Mouse (Mus musculus) E14TG2a.4 (cell line): ENCODE data around the gene Car15.

Source experiments
- CTCF ChIP-seq: conservative IDR thresholded peaks from 2 replicates; pipeline ENCODE4 v1.5.1; 2014; ENCODE audit warnings: low read length
- NANOG ChIP-seq: IDR thresholded peaks from 2 replicates; pipeline ENCODE4 v1.6.1; 2014; ENCODE audit warnings: borderline replicate concordance, low read length, mixed read lengths
- POU5F1 ChIP-seq: IDR thresholded peaks from 2 replicates; pipeline ENCODE4 v1.6.1; 2014; ENCODE audit warnings: low read length, borderline replicate concordance

DNA sequence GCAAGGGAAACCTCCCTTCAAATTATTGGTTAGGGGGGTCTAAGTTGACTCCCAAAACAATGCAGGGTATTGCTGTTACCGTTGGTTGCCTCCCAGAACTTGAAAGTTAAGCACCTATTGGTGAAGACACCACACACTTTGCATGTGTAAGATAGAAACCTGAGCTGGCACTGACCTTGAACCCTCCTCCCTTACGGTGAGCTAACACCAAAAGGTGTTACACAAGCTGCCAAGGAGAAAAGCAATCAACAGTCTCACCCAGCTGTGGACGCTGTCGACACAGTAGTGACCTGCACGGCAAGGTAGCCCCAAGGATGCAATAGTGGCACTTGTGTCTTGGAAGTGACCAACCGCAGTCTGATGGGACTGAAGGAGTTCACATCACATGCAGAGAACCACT, 46.0 kb upstream of the Car15 start:
- TF ChIP-seq CTCF (no peak), POU5F1 (no peak), NANOG (no peak)
